Mouse (Mus musculus): Measurements from ENCODE around the gene Tvp23a.

GRCm38 (mm10) chr16:10431911-10432310 lies 15.3 kb downstream of the Tvp23a start:
- TF ChIP-seq CTCF (IDR thresholded peaks at IDR 0.05; ENCODE audit: low read depth, low read length) (no peak), POLR2A (IDR thresholded peaks at IDR 0.05; ENCODE audit: borderline replicate concordance, low read depth, low read length) (no peak)

Data from bone marrow macrophage, adult 2 months (primary cell).